Mouse (Mus musculus): ENCODE results near the gene Hdc. TPM values are rescaled to one million over a fixed set of nuclear protein-coding genes. Genes with fewer than 3 reads are reported as not detected.
A peak's percentile ranks its signal among the peaks of the same experiment; 100 is the strongest.

The Hdc gene
- polyA plus RNA-seq, 1 experiment from 2014 or later: 0.56 TPM

- Histone ChIP-seq H3K27ac (no peak overlapping the region), H3K27me3 (replicated peaks) (no peaks in the 10 kb centered on the region), H3K9ac (no peak overlapping the region), H3K36me3 (no peaks in the 10 kb centered on the region), H3K9me3 (no peaks in the 10 kb centered on the region), H3K4me3 (no peak overlapping the region), H3K4me2 (replicated peaks) (no peak overlapping the region), H3K4me1 (no peaks in the 10 kb centered on the region)
- WGBS: 88% methylated on average over 20 of the region's 20 CpGs
- no peak for ATAC-seq (ENCODE audit: low FRiP score, low read depth)
Measured at GRCm38 (mm10) chr2:126597279-126598241, 21.5 kb downstream of the Hdc start.

GRCm38 (mm10) chr2:126596347-126597072 is 22.6 kb downstream of the Hdc start:
- Histone ChIP-seq H3K9ac (no peak overlapping the region), H3K36me3 (no peaks in the 10 kb centered on the region), H3K27ac (no peak overlapping the region), H3K4me2 (replicated peaks) (no peak overlapping the region), H3K4me1 (no peaks in the 10 kb centered on the region), H3K9me3 (no peaks in the 10 kb centered on the region), H3K27me3 (replicated peaks) (no peaks in the 10 kb centered on the region), H3K4me3 (no peak overlapping the region)
- 91% methylated on average over 7 of the region's 7 CpGs for WGBS
- no peak for ATAC-seq (ENCODE audit: low FRiP score, low read depth)

- Histone ChIP-seq H3K4me3 (peak overlapping the region; percentile 20), H3K36me3 (no peaks in the 10 kb centered on the region), H3K9ac (no peak overlapping the region), H3K4me2 (replicated peaks) (peak overlapping the region; percentile 60), H3K27me3 (replicated peaks) (no peaks in the 10 kb centered on the region), H3K9me3 (no peaks in the 10 kb centered on the region), H3K27ac (no peak overlapping the region), H3K4me1 (no peaks in the 10 kb centered on the region)
- no peak for ATAC-seq (ENCODE audit: low FRiP score, low read depth)
- 32% methylated on average over 26 of the region's 26 CpGs for WGBS
Measured at GRCm38 (mm10) chr2:126593831-126594610, 25.1 kb downstream of the Hdc start.

GRCm38 (mm10) chr2:126591304-126591703 is 27.8 kb downstream of the Hdc start:
- Histone ChIP-seq H3K27ac (no peak overlapping the region), H3K27me3 (replicated peaks) (no peaks in the 10 kb centered on the region), H3K4me2 (replicated peaks) (no peak overlapping the region), H3K36me3 (no peaks in the 10 kb centered on the region), H3K4me1 (no peaks in the 10 kb centered on the region), H3K9me3 (no peaks in the 10 kb centered on the region), H3K9ac (no peak overlapping the region), H3K4me3 (no peak overlapping the region)
- 89% methylated on average over 4 of the region's 4 CpGs for WGBS
- ATAC-seq (ENCODE audit: low FRiP score, low read depth): no peak

- WGBS: 79% methylated on average over 3 of the region's 3 CpGs
- Histone ChIP-seq H3K36me3 (no peaks in the 10 kb centered on the region), H3K9me3 (no peaks in the 10 kb centered on the region), H3K27me3 (replicated peaks) (no peaks in the 10 kb centered on the region), H3K4me2 (replicated peaks) (no peak overlapping the region), H3K9ac (no peak overlapping the region), H3K27ac (no peak overlapping the region), H3K4me3 (no peak overlapping the region), H3K4me1 (no peaks in the 10 kb centered on the region)
- no peak for ATAC-seq (ENCODE audit: low FRiP score, low read depth)
Measured at GRCm38 (mm10) chr2:126587468-126587867, 31.6 kb downstream of the Hdc start.

GRCm38 (mm10) chr2:126584621-126585369 is 34.3 kb downstream of the Hdc start:
- no peak overlapping the region for H3K9ac ChIP-seq
- H3K9me3 ChIP-seq: no peaks in the 10 kb centered on the region
- WGBS: 85% methylated on average over 8 of the region's 8 CpGs
- H3K27me3 ChIP-seq (replicated peaks): no peaks in the 10 kb centered on the region
- no peak overlapping the region for H3K27ac ChIP-seq
- no peaks in the 10 kb centered on the region for H3K36me3 ChIP-seq
- no peak overlapping the region for H3K4me2 ChIP-seq (replicated peaks)
- no peak for ATAC-seq (ENCODE audit: low FRiP score, low read depth)
- H3K4me1 ChIP-seq: no peaks in the 10 kb centered on the region
- no peak overlapping the region for H3K4me3 ChIP-seq

- 79% methylated on average over 6 of the region's 6 CpGs for WGBS
- no peak for ATAC-seq (ENCODE audit: low FRiP score, low read depth)
Measured at GRCm38 (mm10) chr2:126583960-126584359, 35.1 kb downstream of the Hdc start.

GRCm38 (mm10) chr2:126579282-126579681 is 39.8 kb downstream of the Hdc start:
- no peak overlapping the region for H3K9ac ChIP-seq
- no peak overlapping the region for H3K4me2 ChIP-seq (replicated peaks)
- 97% methylated on average over 1 of the region's 1 CpGs for WGBS
- no peak overlapping the region for H3K27ac ChIP-seq
- no peak for ATAC-seq (ENCODE audit: low FRiP score, low read depth)
- no peaks in the 10 kb centered on the region for H3K4me1 ChIP-seq
- no peak overlapping the region for H3K4me3 ChIP-seq
- no peaks in the 10 kb centered on the region for H3K9me3 ChIP-seq
- no peaks in the 10 kb centered on the region for H3K36me3 ChIP-seq
- H3K27me3 ChIP-seq (replicated peaks): no peaks in the 10 kb centered on the region

More at GRCm38 (mm10) chr2:126583960-126584359, 35.1 kb downstream of the Hdc start:
- no peaks in the 10 kb centered on the region for H3K4me1 ChIP-seq
- H3K27me3 ChIP-seq (replicated peaks): no peaks in the 10 kb centered on the region
- no peak overlapping the region for H3K9ac ChIP-seq
- H3K4me2 ChIP-seq (replicated peaks): no peak overlapping the region
- no peak overlapping the region for H3K4me3 ChIP-seq
- no peak overlapping the region for H3K27ac ChIP-seq
- H3K9me3 ChIP-seq: no peaks in the 10 kb centered on the region
- no peaks in the 10 kb centered on the region for H3K36me3 ChIP-seq

GRCm38 (mm10) chr2:126577362-126577761 is 41.7 kb downstream of the Hdc start:
- Histone ChIP-seq H3K9me3 (no peaks in the 10 kb centered on the region), H3K9ac (no peak overlapping the region), H3K27ac (no peak overlapping the region), H3K36me3 (no peaks in the 10 kb centered on the region), H3K4me2 (replicated peaks) (no peak overlapping the region), H3K4me3 (no peak overlapping the region), H3K4me1 (no peaks in the 10 kb centered on the region), H3K27me3 (replicated peaks) (no peaks in the 10 kb centered on the region)
- no peak for ATAC-seq (ENCODE audit: low FRiP score, low read depth)
- WGBS: 76% methylated on average over 5 of the region's 5 CpGs

- Histone ChIP-seq H3K36me3 (no peaks in the 10 kb centered on the region), H3K27me3 (replicated peaks) (no peaks in the 10 kb centered on the region), H3K27ac (no peak overlapping the region), H3K9ac (no peak overlapping the region), H3K4me1 (no peaks in the 10 kb centered on the region), H3K9me3 (no peaks in the 10 kb centered on the region), H3K4me2 (replicated peaks) (no peak overlapping the region), H3K4me3 (no peak overlapping the region)
- WGBS: 82% methylated on average over 11 of the region's 11 CpGs
- no peak for ATAC-seq (ENCODE audit: low FRiP score, low read depth)
Measured at GRCm38 (mm10) chr2:126575391-126576176, 43.5 kb downstream of the Hdc start.

- Histone ChIP-seq H3K9ac (no peak overlapping the region), H3K27ac (no peak overlapping the region), H3K9me3 (no peaks in the 10 kb centered on the region), H3K4me1 (no peaks in the 10 kb centered on the region), H3K4me3 (no peak overlapping the region), H3K36me3 (no peaks in the 10 kb centered on the region), H3K27me3 (replicated peaks) (no peaks in the 10 kb centered on the region), H3K4me2 (replicated peaks) (no peak overlapping the region)
- ATAC-seq (ENCODE audit: low FRiP score, low read depth): no peak
- 84% methylated on average over 4 of the region's 4 CpGs for WGBS
Measured at GRCm38 (mm10) chr2:126572747-126573146, 46.4 kb downstream of the Hdc start.

Measured in neural tube, embryonic 12.5 days (tissue).